Mouse (Mus musculus) C2C12 (cell line): ENCODE data around the gene Cercam.

Experiments used
- CEBPB ChIP-seq: IDR thresholded peaks from one replicate; pipeline ENCODE4 v1.6.1; 2011; ENCODE audit warnings: low read depth, mild to moderate bottlenecking, control low read depth, moderate library complexity
- CTCF ChIP-seq: IDR thresholded peaks from one replicate; pipeline ENCODE4 v1.5.1; 2011; ENCODE audit not compliant: control insufficient read depth, insufficient read depth, insufficient read length
- MAX ChIP-seq: IDR thresholded peaks from one replicate; pipeline ENCODE4 v1.6.1; 2011; ENCODE audit warnings: mild to moderate bottlenecking, control low read depth
- MYOD1 ChIP-seq: IDR thresholded peaks from one replicate; pipeline ENCODE4 v1.6.1; 2011; ENCODE audit warnings: low read depth; ENCODE audit not compliant: control insufficient read depth, insufficient read length
- MYOG ChIP-seq: IDR thresholded peaks from one replicate; pipeline ENCODE4 v1.6.1; 2011; ENCODE audit not compliant: control insufficient read depth, insufficient read length; ENCODE audit errors: extremely low read depth
- USF1 ChIP-seq: IDR thresholded peaks from one replicate; pipeline ENCODE4 v1.6.1; 2011; ENCODE audit warnings: low read depth, mild to moderate bottlenecking, control low read depth, moderate library complexity

- TF ChIP-seq MAX (no peak), CTCF (no peak), CEBPB (no peak), MYOD1 (no peak), MYOG (no peak), USF1 (no peak)
Measured at GRCm38 (mm10) chr2:29910042-29910441, 41.1 kb downstream of the Cercam start.
